Mouse (Mus musculus) liver, embryonic 15.5 days (tissue): Measurements from ENCODE around the gene Nrg3. TPM values are rescaled to one million over a fixed set of nuclear protein-coding genes. Genes with fewer than 3 reads are reported as not detected.

Experiments used
- ATAC-seq: fragments of 200-750 bp; cut with Nextera tagmentation; 2 replicates; pipeline ENCODE4 v1.8.0; 2017; ENCODE audit warnings: moderate number of reproducible peaks, mild to moderate bottlenecking, moderate library complexity; ENCODE audit not compliant: insufficient read depth
- H3K27ac ChIP-seq: fragments of 300-500 bp; sonication (generic); replicated peaks from 2 replicates; pipeline ENCODE4 v1.5.1; 2015; ENCODE audit warnings: mild to moderate bottlenecking, inconsistent platforms
- H3K27me3 ChIP-seq: fragments of 300-500 bp; sonication (generic); 2 replicates; pipeline ENCODE4 v1.6.1; 2015; ENCODE audit warnings: mild to moderate bottlenecking, inconsistent platforms
- H3K36me3 ChIP-seq: fragments of 300-500 bp; sonication (generic); replicated peaks from 2 replicates; pipeline ENCODE4 v1.6.1; 2015; ENCODE audit warnings: moderate library complexity, mild to moderate bottlenecking, inconsistent platforms
- H3K4me1 ChIP-seq: fragments of 300-500 bp; sonication (generic); replicated peaks from 2 replicates; pipeline ENCODE4 v1.6.1; 2015; ENCODE audit warnings: inconsistent platforms
- H3K4me2 ChIP-seq: fragments of 300-500 bp; sonication (generic); 2 replicates; pipeline ENCODE4 v1.6.1; 2015; ENCODE audit warnings: moderate library complexity, mild to moderate bottlenecking, inconsistent platforms
- H3K4me3 ChIP-seq: fragments of 300-500 bp; sonication (generic); replicated peaks from 2 replicates; pipeline ENCODE4 v1.5.1; 2015; ENCODE audit warnings: mild to moderate bottlenecking, inconsistent platforms
- H3K9ac ChIP-seq: fragments of 300-500 bp; sonication (generic); 2 replicates; pipeline ENCODE4 v1.6.1; 2015; ENCODE audit warnings: moderate library complexity, mild to moderate bottlenecking, inconsistent platforms
- H3K9me3 ChIP-seq: fragments of 300-500 bp; sonication (generic); replicated peaks from 2 replicates; pipeline ENCODE4 v1.6.1; 2016; ENCODE audit warnings: inconsistent platforms
- WGBS: fragments of 180-500 bp; shearing (Covaris S2); methylation state at CpG from one replicate; pipeline ENCODE4 v1.1.7; 2015; ENCODE audit warnings: mixed read lengths; ENCODE audit not compliant: insufficient replicate concordance; 5-methylcytosine and 5-hydroxymethylcytosine counted together
- polyA plus RNA-seq: library from polyadenylated mRNA; unstranded; fragments of >200 nt; fragmentation: Nextera tagmentation; extraction: Ambion mirVana; gene quantifications from 2 replicates; pipeline ENCODE4 v1.2.1, GENCODE M21; 2015

The Nrg3 gene
- polyA plus RNA-seq, 1 experiment from 2014 or later = not detected

DNA sequence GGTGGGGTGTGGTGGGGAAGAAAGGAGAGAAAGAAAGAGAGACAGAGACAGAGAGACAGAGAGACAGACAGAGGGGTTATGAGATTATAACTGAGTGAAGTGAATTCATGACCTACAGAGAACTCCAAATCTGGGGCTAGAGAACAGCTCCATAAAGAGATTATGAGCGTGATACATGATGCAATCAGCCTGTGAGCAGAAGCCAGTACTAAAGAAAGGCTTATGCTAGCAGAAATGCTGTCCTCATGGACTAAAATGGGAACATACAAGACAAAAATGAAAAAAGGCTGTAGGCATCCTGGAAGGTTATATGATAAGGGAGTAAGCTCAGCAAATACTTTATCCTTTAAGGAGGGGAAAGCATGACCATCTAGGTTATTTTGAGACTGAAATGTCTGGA is 99.7 kb downstream of the Nrg3 start:
- no peak overlapping the region for H3K9ac ChIP-seq
- no peaks in the 10 kb centered on the region for H3K27me3 ChIP-seq
- H3K4me3 ChIP-seq = no peak overlapping the region
- H3K36me3 ChIP-seq = no peaks in the 10 kb centered on the region
- H3K4me2 ChIP-seq = no peak overlapping the region
- no peak for ATAC-seq
- no peak overlapping the region for H3K27ac ChIP-seq
- 40% methylated on average over 1 of the region's 1 CpGs for WGBS
- no peaks in the 10 kb centered on the region for H3K4me1 ChIP-seq
- H3K9me3 ChIP-seq = no peaks in the 10 kb centered on the region

DNA sequence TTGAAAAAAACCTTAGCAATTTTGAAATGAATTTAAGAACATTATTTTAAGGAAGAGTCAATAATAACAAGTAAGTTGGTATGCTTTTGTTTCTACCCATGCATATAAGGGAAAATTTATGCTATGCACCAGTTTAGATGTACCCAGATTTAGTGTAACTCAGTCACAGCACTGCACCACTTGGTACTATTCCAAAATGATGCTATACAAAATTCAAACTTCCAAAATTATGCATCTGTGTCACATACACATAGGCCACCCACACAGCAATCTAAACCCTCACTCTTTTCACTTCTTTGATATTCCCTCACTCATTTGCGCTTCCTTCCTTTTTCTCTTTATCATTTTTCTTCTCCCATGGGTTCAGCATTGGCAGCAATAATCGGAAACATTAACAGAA is 116.6 kb downstream of the Nrg3 start:
- Histone ChIP-seq H3K4me1 (no peaks in the 10 kb centered on the region), H3K9ac (no peak overlapping the region), H3K4me3 (no peak overlapping the region), H3K9me3 (no peaks in the 10 kb centered on the region), H3K36me3 (no peaks in the 10 kb centered on the region), H3K27me3 (no peaks in the 10 kb centered on the region), H3K27ac (no peak overlapping the region), H3K4me2 (no peak overlapping the region)
- ATAC-seq = no peak
- whole genome bisulfite sequencing = 61% methylated on average over 2 of the region's 2 CpGs

DNA sequence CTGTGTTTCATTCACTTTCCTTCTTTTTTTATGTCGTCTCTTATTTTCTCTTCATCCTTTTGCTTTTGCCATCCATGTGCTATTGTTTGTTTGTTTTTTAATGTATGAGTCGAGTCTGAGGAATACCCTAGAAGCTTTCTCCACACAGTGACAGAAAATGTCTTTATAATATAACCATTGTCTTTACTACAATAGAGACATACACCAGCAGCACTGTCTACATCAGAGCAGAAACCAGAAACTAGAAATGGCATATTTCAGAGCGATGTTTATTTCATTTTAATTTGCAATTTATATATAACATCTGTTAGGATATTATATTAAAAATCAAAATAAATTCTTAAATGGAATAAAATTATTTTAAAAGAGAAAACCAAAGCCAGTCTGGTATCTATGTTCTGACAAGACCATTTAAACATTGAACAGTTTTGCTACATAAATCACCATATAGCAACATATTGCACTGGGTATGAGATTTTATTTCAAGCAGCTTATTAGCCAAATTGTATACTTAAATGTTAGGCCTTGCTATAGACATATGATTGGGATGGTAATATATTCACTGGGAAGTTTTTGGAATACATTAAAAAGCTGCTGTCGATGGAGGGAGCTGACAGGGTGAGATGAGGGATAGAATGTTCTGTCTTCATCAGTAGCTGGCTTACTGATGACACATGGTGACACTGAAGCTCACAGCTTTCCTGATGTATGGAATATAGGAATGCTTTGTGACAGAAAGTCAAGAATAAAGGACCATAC is 120.7 kb downstream of the Nrg3 start:
- no peak overlapping the region for H3K4me2 ChIP-seq
- H3K4me1 ChIP-seq = no peaks in the 10 kb centered on the region
- WGBS = 40% methylated on average over 4 of the region's 4 CpGs
- H3K9me3 ChIP-seq = no peaks in the 10 kb centered on the region
- no peak for ATAC-seq
- H3K9ac ChIP-seq = no peak overlapping the region
- H3K27ac ChIP-seq = no peak overlapping the region
- H3K36me3 ChIP-seq = no peaks in the 10 kb centered on the region
- H3K27me3 ChIP-seq = no peaks in the 10 kb centered on the region
- no peak overlapping the region for H3K4me3 ChIP-seq

DNA sequence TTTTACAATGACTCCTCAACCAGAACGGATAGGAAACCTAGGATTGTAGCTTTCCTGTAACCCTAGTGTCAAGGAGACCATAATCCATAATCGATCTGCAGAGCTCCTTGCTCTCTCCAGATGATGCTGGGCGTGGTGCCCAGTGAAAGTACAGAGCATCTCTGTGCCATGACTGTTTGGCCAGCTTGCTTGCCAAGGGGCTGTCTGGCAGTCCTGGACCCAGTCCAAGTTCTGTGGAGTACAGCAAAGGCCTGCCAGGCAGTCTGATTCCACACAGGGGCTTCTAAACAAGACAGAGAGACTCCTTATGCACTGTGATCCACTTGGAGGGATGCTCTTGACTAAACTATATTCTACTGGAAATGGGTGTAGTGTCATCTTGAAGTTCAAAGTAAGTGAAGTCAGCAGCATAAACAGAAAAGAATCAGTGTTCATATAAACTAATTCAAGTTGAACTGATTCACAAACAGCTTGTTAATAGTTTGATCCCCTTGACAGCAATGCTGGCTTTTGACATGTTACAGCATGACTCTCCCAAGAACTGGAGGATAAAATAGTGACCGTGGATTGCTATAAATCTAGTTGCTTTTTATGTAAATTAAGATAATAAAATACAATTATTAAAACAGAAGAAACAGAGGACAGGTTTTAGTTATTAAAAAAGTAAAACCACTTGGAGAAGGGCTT is 155.3 kb downstream of the Nrg3 start:
- Histone ChIP-seq H3K27me3 (no peaks in the 10 kb centered on the region), H3K36me3 (no peaks in the 10 kb centered on the region), H3K9me3 (no peaks in the 10 kb centered on the region), H3K4me2 (no peak overlapping the region), H3K4me1 (no peaks in the 10 kb centered on the region), H3K27ac (no peak overlapping the region), H3K4me3 (no peak overlapping the region), H3K9ac (no peak overlapping the region)
- 42% methylated on average over 4 of the region's 4 CpGs for WGBS
- no peak for ATAC-seq

DNA sequence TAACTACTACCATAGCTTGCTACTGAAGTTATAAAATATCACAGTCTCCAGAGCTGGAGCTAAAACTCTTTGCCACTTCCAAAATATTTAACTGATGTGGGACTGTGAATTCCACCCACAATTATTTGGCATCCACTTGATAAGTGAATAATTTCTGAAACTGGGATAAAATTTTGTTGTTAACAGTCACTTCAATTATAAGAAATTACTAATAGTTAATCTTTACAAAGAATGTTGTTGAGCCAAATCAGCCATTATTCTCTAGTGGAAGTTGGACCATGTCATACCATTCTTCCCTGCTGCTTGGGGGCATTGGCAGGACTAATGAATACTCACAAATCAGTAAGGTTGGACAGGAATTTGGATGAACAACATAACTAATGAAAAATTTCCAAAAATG is 158.8 kb downstream of the Nrg3 start:
- no peak overlapping the region for H3K4me3 ChIP-seq
- H3K9ac ChIP-seq = no peak overlapping the region
- ATAC-seq = no peak
- H3K4me2 ChIP-seq = no peak overlapping the region
- no peaks in the 10 kb centered on the region for H3K4me1 ChIP-seq
- no peaks in the 10 kb centered on the region for H3K36me3 ChIP-seq
- H3K9me3 ChIP-seq = no peaks in the 10 kb centered on the region
- H3K27ac ChIP-seq = no peak overlapping the region
- no peaks in the 10 kb centered on the region for H3K27me3 ChIP-seq

DNA sequence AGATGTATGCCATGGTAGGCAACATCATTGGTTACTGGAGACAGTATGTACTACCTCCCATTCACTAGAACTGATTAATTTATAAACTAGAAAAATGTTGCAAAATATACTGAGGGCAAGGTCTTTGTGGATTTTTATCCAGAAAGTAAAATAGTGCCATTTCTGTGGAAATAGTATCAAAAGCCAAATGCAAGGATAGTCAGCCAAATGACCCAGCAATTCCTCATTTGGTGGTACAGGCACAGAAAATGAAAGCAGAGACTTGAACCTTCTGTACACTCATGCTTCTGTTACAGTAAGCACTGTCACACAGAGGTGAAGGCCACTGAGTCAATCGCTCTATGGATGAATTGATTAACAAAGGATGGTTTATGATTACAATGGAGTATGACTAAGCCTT is 207.8 kb downstream of the Nrg3 start:
- Histone ChIP-seq H3K9me3 (no peaks in the 10 kb centered on the region), H3K27me3 (no peaks in the 10 kb centered on the region), H3K36me3 (no peaks in the 10 kb centered on the region), H3K4me2 (no peak overlapping the region), H3K4me3 (no peak overlapping the region), H3K4me1 (no peaks in the 10 kb centered on the region), H3K27ac (no peak overlapping the region), H3K9ac (no peak overlapping the region)
- WGBS = 76% methylated on average over 1 of the region's 1 CpGs
- ATAC-seq = no peak

DNA sequence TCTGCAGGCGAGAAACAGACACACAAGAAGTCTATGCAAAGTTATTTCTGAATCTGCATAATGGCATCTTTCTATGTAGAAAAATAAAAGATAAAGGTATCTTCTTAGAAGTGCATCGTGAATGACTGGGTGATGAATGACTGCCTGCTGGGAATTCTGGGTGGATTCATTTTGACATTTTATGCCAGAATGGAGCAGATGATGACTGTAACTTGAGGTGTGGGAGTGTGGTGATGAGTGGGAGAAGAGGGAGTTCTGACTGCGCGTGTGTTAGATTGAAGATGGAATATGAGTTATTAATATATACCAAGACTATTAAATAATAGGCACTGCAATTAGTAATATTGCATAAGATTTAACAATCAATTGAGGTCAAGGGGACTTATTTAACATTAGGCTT is 208.5 kb downstream of the Nrg3 start:
- ATAC-seq = no peak
- H3K4me1 ChIP-seq = no peaks in the 10 kb centered on the region
- no peak overlapping the region for H3K4me3 ChIP-seq
- H3K9me3 ChIP-seq = no peaks in the 10 kb centered on the region
- no peak overlapping the region for H3K4me2 ChIP-seq
- no peaks in the 10 kb centered on the region for H3K36me3 ChIP-seq
- 68% methylated on average over 4 of the region's 4 CpGs for WGBS
- no peak overlapping the region for H3K9ac ChIP-seq
- H3K27ac ChIP-seq = no peak overlapping the region
- no peaks in the 10 kb centered on the region for H3K27me3 ChIP-seq

DNA sequence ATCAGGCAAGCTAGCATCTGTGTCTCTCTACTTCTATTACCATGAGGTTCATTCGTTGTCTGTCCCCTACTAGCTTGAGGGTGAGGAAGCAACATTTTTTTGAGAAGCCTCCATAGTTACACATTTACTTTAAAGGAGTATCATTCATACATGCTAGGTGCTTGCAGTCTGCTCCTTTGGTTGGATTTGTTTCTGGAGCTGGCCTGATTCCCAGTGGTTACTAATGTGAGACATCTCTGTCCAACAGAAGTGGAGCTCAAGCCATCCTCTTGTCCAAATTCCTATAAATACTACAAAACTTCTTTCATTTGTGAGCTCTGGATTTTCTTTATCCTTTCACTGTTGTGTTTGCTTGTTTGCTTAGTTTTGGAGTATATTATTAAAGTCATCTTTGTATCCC is 211.9 kb downstream of the Nrg3 start:
- Histone ChIP-seq H3K4me3 (no peak overlapping the region), H3K4me1 (no peaks in the 10 kb centered on the region), H3K9ac (no peak overlapping the region), H3K27ac (no peak overlapping the region), H3K27me3 (no peaks in the 10 kb centered on the region), H3K9me3 (no peaks in the 10 kb centered on the region), H3K36me3 (no peaks in the 10 kb centered on the region), H3K4me2 (no peak overlapping the region)
- WGBS = 34% methylated on average over 1 of the region's 1 CpGs
- no peak for ATAC-seq

DNA sequence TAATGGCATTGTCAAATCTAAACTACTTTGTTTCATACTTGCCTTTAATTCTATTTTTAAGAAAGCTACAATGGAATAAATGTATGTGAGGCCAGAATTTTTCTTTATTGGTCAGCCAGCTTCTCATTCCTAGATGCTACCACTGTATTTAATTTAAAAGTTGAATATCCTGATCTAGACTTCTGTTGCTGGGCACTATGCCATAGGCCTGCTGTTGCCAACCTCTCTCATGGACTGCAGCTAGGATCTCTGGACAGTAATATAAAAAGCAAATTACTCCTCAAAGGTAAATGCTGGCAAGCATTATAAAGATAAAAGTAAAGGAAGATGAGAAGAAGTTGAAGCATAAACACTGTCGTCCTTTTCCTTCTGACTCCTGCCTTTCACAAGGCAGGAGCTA is 217.5 kb downstream of the Nrg3 start:
- Histone ChIP-seq H3K36me3 (no peaks in the 10 kb centered on the region), H3K9ac (no peak overlapping the region), H3K4me1 (no peaks in the 10 kb centered on the region), H3K27me3 (no peaks in the 10 kb centered on the region), H3K4me2 (no peak overlapping the region), H3K4me3 (no peak overlapping the region), H3K27ac (no peak overlapping the region), H3K9me3 (no peaks in the 10 kb centered on the region)
- WGBS = 35% methylated on average over 1 of the region's 1 CpGs
- ATAC-seq = no peak

DNA sequence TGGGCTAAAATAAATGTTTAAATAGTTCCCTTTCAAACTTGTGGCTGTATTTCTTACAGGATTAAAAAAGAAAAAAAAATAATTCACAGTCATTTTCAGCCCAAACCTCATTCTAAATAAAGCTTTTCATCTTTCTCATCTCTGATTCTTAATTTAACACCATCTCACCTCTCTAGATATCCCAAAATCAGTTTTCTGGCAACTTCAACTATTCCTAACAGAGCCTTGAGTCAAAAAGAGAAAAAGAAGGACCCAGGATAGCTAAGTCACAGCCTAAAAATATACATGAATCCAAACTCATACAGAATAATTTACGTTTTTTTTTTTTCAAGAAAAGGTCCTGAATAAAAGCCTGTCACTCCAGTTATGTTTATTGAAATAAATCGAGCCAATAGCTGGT is 232.6 kb downstream of the Nrg3 start:
- 45% methylated on average over 2 of the region's 2 CpGs for WGBS
- no peak for ATAC-seq
- no peak overlapping the region for H3K9ac ChIP-seq

DNA sequence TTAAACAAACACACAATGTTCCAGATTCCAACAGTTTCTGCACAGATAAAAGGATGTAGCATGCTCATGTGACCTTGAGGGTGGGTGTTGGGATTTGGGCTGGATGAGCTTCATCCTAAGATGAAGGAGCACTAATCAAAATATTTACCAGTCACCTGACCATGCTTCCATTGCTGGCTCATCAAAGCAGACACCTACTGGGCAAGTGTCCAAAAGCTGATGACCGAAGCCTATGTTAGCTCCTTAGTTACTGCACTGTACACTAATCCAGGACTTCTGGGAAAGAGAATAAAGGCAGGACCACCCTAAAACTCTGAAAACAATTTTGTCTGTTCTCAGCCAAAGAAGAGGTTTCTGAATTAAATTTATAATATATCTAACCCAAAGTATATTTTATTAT is 261.4 kb downstream of the Nrg3 start:
- Histone ChIP-seq H3K4me1 (no peaks in the 10 kb centered on the region), H3K9me3 (no peaks in the 10 kb centered on the region; the same call in 1 of the 2 replicates), H3K36me3 (no peaks in the 10 kb centered on the region), H3K27me3 (no peaks in the 10 kb centered on the region), H3K9ac (no peak overlapping the region), H3K27ac (no peak overlapping the region), H3K4me3 (no peak overlapping the region), H3K4me2 (no peak overlapping the region)
- no peak for ATAC-seq
- 76% methylated on average over 1 of the region's 1 CpGs for WGBS

More for the DNA sequence above, 232.6 kb downstream of the Nrg3 start:
- Histone ChIP-seq H3K27me3 (no peaks in the 10 kb centered on the region), H3K4me1 (no peaks in the 10 kb centered on the region), H3K27ac (no peak overlapping the region), H3K4me3 (no peak overlapping the region), H3K4me2 (no peak overlapping the region), H3K9me3 (no peaks in the 10 kb centered on the region), H3K36me3 (no peaks in the 10 kb centered on the region)

DNA sequence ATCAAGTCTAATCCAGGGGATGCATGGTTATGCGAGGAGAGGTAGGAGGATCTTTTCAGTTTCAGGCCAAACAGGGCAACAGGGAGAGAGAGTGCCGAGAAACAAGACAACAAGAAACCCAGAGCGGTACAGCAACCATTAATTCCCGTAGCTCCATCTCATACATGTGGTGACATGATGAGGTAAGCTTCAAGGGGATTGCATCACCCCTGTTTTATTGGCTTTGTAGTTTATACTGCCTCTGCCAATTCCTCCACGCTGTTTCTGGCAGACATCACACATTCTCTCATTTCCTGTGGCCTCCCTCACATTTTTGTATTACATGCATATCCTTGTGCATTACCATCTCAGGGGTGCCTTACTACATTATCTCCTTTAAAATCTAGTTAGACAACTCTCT is 280.9 kb downstream of the Nrg3 start:
- 54% methylated on average over 5 of the region's 5 CpGs for WGBS
- ATAC-seq = no peak
- no peaks in the 10 kb centered on the region for H3K36me3 ChIP-seq
- H3K27ac ChIP-seq = no peak overlapping the region
- no peak overlapping the region for H3K4me3 ChIP-seq
- no peaks in the 10 kb centered on the region for H3K4me1 ChIP-seq
- H3K27me3 ChIP-seq = no peaks in the 10 kb centered on the region
- H3K9ac ChIP-seq = no peak overlapping the region
- no peak overlapping the region for H3K4me2 ChIP-seq
- H3K9me3 ChIP-seq = no peaks in the 10 kb centered on the region
